Mouse (Mus musculus) MEL (cell line): ENCODE measurements around the gene Bpifa1.

Experiments used
- GATA1 ChIP-seq: IDR thresholded peaks from 2 replicates; pipeline ENCODE4 v1.6.1; 2011; ENCODE audit warnings: low read depth, low read length, improper control_type of control experiment
- SIN3A ChIP-seq: IDR thresholded peaks from 2 replicates; pipeline ENCODE4 v1.6.1; 2012; ENCODE audit warnings: low read length, improper control_type of control experiment, inconsistent platforms

- TF ChIP-seq GATA1 = no peak
- no peak for TF ChIP-seq SIN3A
Measured at GRCm38 (mm10) chr2:154163306-154163705, 20.6 kb downstream of the Bpifa1 start.
